Mouse (Mus musculus) ES-E14 (cell line): ENCODE data around the gene Sptbn2. TPM values are rescaled to one million over a fixed set of nuclear protein-coding genes. Genes with fewer than 3 reads are reported as not detected.

Experiments
- DNase-seq: peaks from one replicate; pipeline ENCODE4 v3.0.0-alpha.2; 2013; ENCODE audit warnings: low read depth, low spot score
- H3K27ac ChIP-seq: 2 replicates; pipeline ENCODE4 v1.5.1; 2012; ENCODE audit warnings: low read depth, mild to moderate bottlenecking, low read length, moderate library complexity, mixed read lengths; ENCODE audit not compliant: poor library complexity, insufficient read depth, severe bottlenecking
- H3K36me3 ChIP-seq: 2 replicates; pipeline ENCODE4 v1.6.1; 2012; ENCODE audit warnings: mild to moderate bottlenecking, low read length, moderate library complexity, mixed read lengths; ENCODE audit not compliant: control insufficient read depth, poor library complexity, insufficient read depth, severe bottlenecking
- H3K4me1 ChIP-seq, 2 experiments: fragments of 150-350 bp in 1 of 2; sonication (generic) in 1 of 2; 2 replicates each; pipeline ENCODE4 v1.6.1; 2012; ENCODE audit warnings: low read length in 2 of 2, mild to moderate bottlenecking in 1 of 2, mixed read lengths in 1 of 2; ENCODE audit not compliant: control insufficient read depth in 2 of 2, insufficient read depth in 2 of 2, poor library complexity in 1 of 2
- H3K4me3 ChIP-seq, 2 experiments: fragments of 150-350 bp in 1 of 2; sonication (generic) in 1 of 2; 2 replicates each; pipeline ENCODE4 v1.5.1; 2012; ENCODE audit warnings: low read length in 2 of 2, low read depth in 1 of 2, mild to moderate bottlenecking in 1 of 2, mixed read lengths in 1 of 2; ENCODE audit not compliant: insufficient read depth in 1 of 2, poor library complexity in 1 of 2, severe bottlenecking in 1 of 2
- H3K9ac ChIP-seq: 2 replicates; pipeline ENCODE4 v1.6.1; 2012; ENCODE audit warnings: low read depth, mild to moderate bottlenecking, low read length, mixed read lengths; ENCODE audit not compliant: poor library complexity, insufficient read depth, severe bottlenecking
- H3K9me3 ChIP-seq: fragments of 150-350 bp; sonication (generic); 2 replicates; pipeline ENCODE4 v1.6.1; 2012; ENCODE audit warnings: low read depth, mild to moderate bottlenecking, low read length; ENCODE audit not compliant: control insufficient read depth, insufficient read depth
- CHD2 ChIP-seq: IDR thresholded peaks from 2 replicates; pipeline ENCODE4 v1.6.1; 2014; ENCODE audit warnings: mild to moderate bottlenecking, low read depth, low read length, inconsistent platforms
- HCFC1 ChIP-seq: IDR thresholded peaks from 2 replicates; pipeline ENCODE4 v1.6.1; 2012; ENCODE audit warnings: low read length, inconsistent platforms, borderline replicate concordance; ENCODE audit not compliant: insufficient read depth
- MAFK ChIP-seq: IDR thresholded peaks from 2 replicates; pipeline ENCODE4 v1.6.1; 2014; ENCODE audit warnings: mild to moderate bottlenecking, low read depth, low read length, inconsistent platforms; ENCODE audit not compliant: insufficient read depth
- ZC3H11A ChIP-seq: IDR thresholded peaks from 2 replicates; pipeline ENCODE4 v1.6.1; 2012; ENCODE audit warnings: low read depth, mild to moderate bottlenecking, inconsistent platforms, low read length, borderline replicate concordance
- ZNF384 ChIP-seq: IDR thresholded peaks from 2 replicates; pipeline ENCODE4 v1.6.1; 2012; ENCODE audit warnings: low read depth, low read length, inconsistent platforms
- in situ Hi-C, 2 experiments: fragments of 600-800 bp; cut with MboI; formaldehyde crosslinking; loops; one replicate each; pipeline ENCODE4 v1.15.1; 2025; ENCODE audit warnings: low sequenced_read_pairs in 2 of 2, inconsistent platforms in 1 of 2; ENCODE audit not compliant: unreplicated experiment in 2 of 2
- total RNA-seq: library from RNA; depleted of rRNA; stranded (reverse); fragments of 300-350 nt; gene quantifications from 2 replicates; pipeline ENCODE4 v1.2.3, GENCODE M21; 2012

The Sptbn2 gene
- total RNA-seq, 1 experiment: 14.1 TPM

DNA sequence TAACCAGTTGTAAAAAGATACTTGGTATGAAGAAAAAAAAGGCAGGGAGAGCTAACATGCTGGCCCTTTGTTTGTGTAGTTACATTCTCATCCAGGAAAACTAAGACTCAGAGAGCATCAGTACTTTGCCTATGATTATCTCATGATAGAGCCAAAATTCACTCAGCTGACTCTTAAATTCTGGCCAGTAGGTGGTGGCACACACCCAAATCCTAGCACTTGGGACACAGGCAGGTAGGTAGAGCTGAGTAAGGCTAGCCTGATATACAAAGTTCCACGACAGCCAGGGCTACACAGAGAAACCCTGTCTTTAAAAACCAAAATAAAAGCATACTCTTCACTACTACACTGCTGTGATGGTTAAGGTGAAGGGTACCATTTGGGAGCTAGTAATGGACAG is 51.9 kb downstream of the Sptbn2 start:
- no peak overlapping the region for H3K9ac ChIP-seq
- H3K27ac ChIP-seq: no peak overlapping the region
- in situ Hi-C loops: no loop called here
- no peak for TF ChIP-seq ZNF384
- no peak for TF ChIP-seq MAFK
- TF ChIP-seq ZC3H11A: no peak
- no peak for TF ChIP-seq CHD2
- peaks cover 21% of the 10 kb centered on the region for H3K36me3 ChIP-seq
- no peaks in the 10 kb centered on the region for H3K9me3 ChIP-seq
- H3K4me1 ChIP-seq: peaks cover 2 to 5% of the 10 kb centered on the region in 2 experiments; a peak in 2 of 4 replicates
- H3K4me3 ChIP-seq: no peak overlapping the region
- no peak for DNase-seq

DNA sequence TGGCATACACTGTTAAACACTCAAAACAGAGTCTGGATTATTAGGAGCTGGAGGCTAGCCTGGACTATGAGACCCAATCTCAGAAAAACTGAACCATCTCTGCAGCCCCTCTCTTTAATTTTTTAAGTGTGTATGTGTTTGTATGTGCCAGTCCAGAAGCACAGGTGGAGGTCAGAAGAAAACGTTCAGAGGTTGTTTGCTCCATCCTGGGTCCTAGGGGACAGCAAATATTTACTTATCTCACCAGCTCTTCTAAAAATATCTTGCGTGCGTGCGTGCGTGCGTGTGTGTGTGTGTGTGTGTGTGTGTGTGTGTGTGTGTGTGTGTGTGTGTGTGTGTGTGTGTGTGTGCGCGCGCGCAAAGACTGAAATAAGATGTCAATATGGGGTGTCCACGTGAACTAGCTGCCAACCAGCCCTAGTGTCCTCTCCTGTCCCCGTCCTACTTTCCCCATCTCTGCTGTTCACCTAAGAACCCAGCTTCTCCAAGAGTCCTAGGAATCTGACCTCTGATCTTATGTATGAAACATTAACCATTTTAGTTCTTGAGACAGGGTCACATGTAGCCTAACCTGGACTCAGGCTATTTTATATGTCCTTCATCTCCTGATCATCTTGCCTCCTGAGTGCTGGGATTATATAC is 56.7 kb downstream of the Sptbn2 start:
- in situ Hi-C loops: no loop called here
- no peak overlapping the region for H3K9ac ChIP-seq
- no peak for DNase-seq
- H3K4me3 ChIP-seq: no peak overlapping the region
- no peaks in the 10 kb centered on the region for H3K9me3 ChIP-seq
- H3K36me3 ChIP-seq: peaks cover 25% of the 10 kb centered on the region
- peaks cover 0 to 2% of the 10 kb centered on the region in 2 experiments; a peak in 1 of 4 replicates for H3K4me1 ChIP-seq
- TF ChIP-seq MAFK (no peak), ZNF384 (no peak), HCFC1 (no peak), ZC3H11A (no peak), CHD2 (no peak)
- no peak overlapping the region for H3K27ac ChIP-seq

DNA sequence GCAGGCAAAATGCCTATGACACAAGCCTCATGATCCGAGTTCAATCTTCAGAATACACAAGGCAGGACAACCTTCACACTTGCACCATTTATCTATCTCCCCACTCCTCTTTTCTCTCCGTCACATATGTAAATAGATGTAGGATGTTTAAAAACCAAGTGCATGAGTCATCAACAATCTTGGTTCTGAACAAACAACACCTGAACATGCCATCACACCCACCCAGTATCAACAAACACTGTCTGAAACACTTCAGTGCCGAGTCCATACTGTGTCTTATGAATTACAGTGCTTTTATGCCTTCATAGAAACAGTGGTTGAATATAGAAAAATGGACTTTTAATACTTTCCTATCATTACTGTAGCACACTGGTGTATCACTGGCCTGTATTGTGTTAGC is 61.8 kb downstream of the Sptbn2 start:
- H3K36me3 ChIP-seq: peaks cover 18% of the 10 kb centered on the region
- H3K9me3 ChIP-seq: no peaks in the 10 kb centered on the region
- no peak overlapping the region for H3K4me3 ChIP-seq
- no peak overlapping the region for H3K27ac ChIP-seq
- no peak overlapping the region for H3K9ac ChIP-seq
- no peaks in the 10 kb centered on the region; a peak in 1 of 4 replicates for H3K4me1 ChIP-seq
- no peak for DNase-seq
- TF ChIP-seq ZNF384: no peak
- no peak for TF ChIP-seq ZC3H11A
- no peak for TF ChIP-seq MAFK
- no peak for TF ChIP-seq CHD2
- TF ChIP-seq HCFC1: no peak
- in situ Hi-C loops: no loop called here

- Histone ChIP-seq H3K9me3 (no peaks in the 10 kb centered on the region), H3K9ac (no peak overlapping the region), H3K4me3 (no peak overlapping the region), H3K27ac (no peak overlapping the region), H3K4me1 (peaks cover 4% of the 10 kb centered on the region in 2 experiments; a peak in 3 of 4 replicates), H3K36me3 (peaks cover 38% of the 10 kb centered on the region)
- DNase-seq: no peak
- in situ Hi-C loops: no loop called here
- TF ChIP-seq HCFC1 (no peak), MAFK (no peak), ZNF384 (no peak), ZC3H11A (no peak), CHD2 (no peak)
Observed at GRCm38 (mm10) chr19:4782891-4783290, 71.9 kb downstream of the Sptbn2 start.

DNA sequence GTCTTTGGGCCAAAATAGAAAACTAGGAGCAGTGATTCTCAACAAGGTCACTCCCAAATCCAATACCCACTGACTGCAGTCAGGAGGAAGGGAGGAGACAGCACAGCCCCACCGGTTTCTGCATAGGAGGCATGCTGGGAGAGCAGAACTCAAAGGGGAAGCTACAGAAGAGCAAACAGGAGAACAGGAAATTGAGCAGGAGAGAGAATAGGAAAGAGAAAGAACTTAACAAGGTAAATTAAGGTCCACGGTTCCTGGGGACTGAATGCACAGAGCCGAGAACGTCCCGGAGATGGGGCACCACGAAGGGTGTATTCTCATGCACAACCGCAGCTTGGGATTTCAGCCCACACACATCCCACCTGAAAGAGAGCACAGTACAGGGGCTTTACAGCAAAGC is 74.2 kb downstream of the Sptbn2 start:
- no peak for DNase-seq
- peaks cover 39% of the 10 kb centered on the region for H3K36me3 ChIP-seq
- TF ChIP-seq ZNF384: no peak
- TF ChIP-seq MAFK: no peak
- TF ChIP-seq HCFC1: no peak
- no peak for TF ChIP-seq ZC3H11A
- TF ChIP-seq CHD2: no peak
- H3K9me3 ChIP-seq: no peaks in the 10 kb centered on the region
- peaks cover 5 to 8% of the 10 kb centered on the region in 2 experiments for H3K4me1 ChIP-seq
- in situ Hi-C loops: no loop called here
- no peak overlapping the region for H3K4me3 ChIP-seq
- no peak overlapping the region for H3K9ac ChIP-seq
- H3K27ac ChIP-seq: no peak overlapping the region; the same call in 1 of the 2 replicates
